Comparison of ENCODE assay signal across 25 mouse cellular contexts in genomic region chr3:101499906-101500305, GRCm38 (mm10).
A peak's percentile ranks its signal among the peaks of the same experiment; 100 is the strongest.
DNase-seq lines count a peak whose midpoint lies in the region; ATAC-seq and TF ChIP-seq lines count a peak whose summit lies in the region.
"Had no signal": no experiment of that assay in that cellular context is flagged by ENCODE, and none has a peak within 500 bp of the region (broad histone marks: within the 10 kb centered on the region; RNA-seq: fewer than 3 reads in every experiment).

No protein-coding gene starts in this region.

- H3K4me2 ChIP-seq in heart, embryonic 13.5 days = no peak overlapping the region
- no peak overlapping the region for H3K4me2 ChIP-seq in intestine, postnatal 0 days (replicated peaks; ENCODE audit: low read depth)
- no peak overlapping the region for H3K4me2 ChIP-seq in intestine, embryonic 15.5 days (replicated peaks)
- H3K4me2 ChIP-seq: embryonic facial prominence, embryonic 13.5 days; forebrain, embryonic 15.5 days; hindbrain, embryonic 14.5 days; limb, embryonic 15.5 days; liver, embryonic 13.5 days; lung, embryonic 14.5 days; midbrain, embryonic 15.5 days; neural tube, embryonic 15.5 days; stomach, embryonic 15.5 days had no signal

- no peak for TF ChIP-seq POLR2A in lung, adult 2 months (IDR thresholded peaks at IDR 0.05; ENCODE audit: borderline replicate concordance, extremely low read depth, low read depth, low read length)

- no peak for ATAC-seq in heart, embryonic 13.5 days (ENCODE audit: extremely low read depth, insufficient number of reproducible peaks, low FRiP score, low TSS enrichment)
- ATAC-seq in intestine, postnatal 0 days = 0 out of 2 replicates have a peak, but pooled peaks have one; percentile 2
- ATAC-seq in intestine, embryonic 15.5 days = no peak
- ATAC-seq: forebrain, embryonic 15.5 days; midbrain, embryonic 15.5 days had no signal

- H3K36me3 ChIP-seq in heart, embryonic 13.5 days = no peaks in the 10 kb centered on the region
- H3K36me3 ChIP-seq in intestine, postnatal 0 days (ENCODE audit: control insufficient read depth, insufficient read depth) = no peaks in the 10 kb centered on the region
- no peaks in the 10 kb centered on the region for H3K36me3 ChIP-seq in intestine, embryonic 15.5 days
- H3K36me3 ChIP-seq: embryonic facial prominence, embryonic 13.5 days; forebrain, embryonic 10.5 days; forebrain, embryonic 15.5 days; limb, embryonic 10.5 days; limb, embryonic 15.5 days; liver, embryonic 13.5 days; midbrain, embryonic 10.5 days; midbrain, embryonic 15.5 days; neural tube, embryonic 15.5 days; stomach, embryonic 15.5 days had no signal

- no peak for DNase-seq in heart, adult 9 months (ENCODE audit: low spot score in 2 of 2)
- peak; percentile 53 for DNase-seq in lung, postnatal 36 days
- no peak for DNase-seq in lung, adult 2 months
- DNase-seq: B cell, adult 2 months; cerebellum, adult 18-20 months; cerebellum, postnatal 10 days; gastrocnemius, postnatal 36 days; layer of hippocampus, adult 9-11 months; liver, embryonic 13.5 days; retina, postnatal 1 day; right cerebral cortex, postnatal 14 days had no signal

- H3K4me1 ChIP-seq in heart, embryonic 13.5 days = peaks cover 27% of the 10 kb centered on the region
- 0 out of 2 replicates have a peak, but pooled peaks cover 5% of the 10 kb centered on the region for H3K4me1 ChIP-seq in intestine, postnatal 0 days (replicated peaks; ENCODE audit: control insufficient read depth, insufficient read depth, low read length)
- peaks cover 15% of the 10 kb centered on the region for H3K4me1 ChIP-seq in intestine, embryonic 15.5 days (replicated peaks)
- peaks cover 4% of the 10 kb centered on the region for H3K4me1 ChIP-seq in lung, adult 2 months (ENCODE audit: control insufficient read depth, insufficient read depth, low read length)
- H3K4me1 ChIP-seq: forebrain, embryonic 15.5 days; liver, embryonic 13.5 days; neural tube, embryonic 15.5 days had no signal

- 60% methylated on average over 6 of the region's 6 CpGs for WGBS in heart, embryonic 13.5 days
- WGBS in intestine, postnatal 0 days = 52% methylated on average over 6 of the region's 6 CpGs
- WGBS in intestine, embryonic 15.5 days = 64% methylated on average over 6 of the region's 6 CpGs
- 45% methylated on average over 6 of the region's 6 CpGs for WGBS in lung, adult 2 months

- peak overlapping the region; percentile 66 for H3K27ac ChIP-seq in heart, embryonic 13.5 days (replicated peaks)
- no peak overlapping the region; the same call in 1 of the 2 replicates for H3K27ac ChIP-seq in intestine, postnatal 0 days (ENCODE audit: low read depth, low read length)
- H3K27ac ChIP-seq in intestine, embryonic 15.5 days = no peak overlapping the region
- H3K27ac ChIP-seq: embryonic facial prominence, embryonic 13.5 days; forebrain, embryonic 10.5 days; forebrain, embryonic 15.5 days; hindbrain, embryonic 14.5 days; limb, embryonic 10.5 days; limb, embryonic 15.5 days; liver, embryonic 13.5 days; midbrain, embryonic 10.5 days; midbrain, embryonic 15.5 days; neural tube, embryonic 15.5 days; stomach, embryonic 15.5 days had no signal

- no peak overlapping the region for H3K9ac ChIP-seq in heart, embryonic 13.5 days
- H3K9ac ChIP-seq in intestine, postnatal 0 days (ENCODE audit: low read depth, low read length) = no peak overlapping the region
- no peak overlapping the region for H3K9ac ChIP-seq in intestine, embryonic 15.5 days
- H3K9ac ChIP-seq: embryonic facial prominence, embryonic 13.5 days; forebrain, embryonic 15.5 days; hindbrain, embryonic 14.5 days; limb, embryonic 15.5 days; liver, embryonic 13.5 days; lung, embryonic 14.5 days; midbrain, embryonic 15.5 days; neural tube, embryonic 15.5 days; stomach, embryonic 15.5 days had no signal

- TF ChIP-seq CTCF in intestine, postnatal 0 days (IDR thresholded peaks at IDR 0.05; ENCODE audit: low read depth) = no peak
- no peak for TF ChIP-seq CTCF in lung, adult 2 months (IDR thresholded peaks at IDR 0.05; ENCODE audit: insufficient read depth, low read length)

- no peaks in the 10 kb centered on the region for H3K27me3 ChIP-seq in heart, embryonic 13.5 days (replicated peaks)
- no peaks in the 10 kb centered on the region for H3K27me3 ChIP-seq in intestine, postnatal 0 days (replicated peaks; ENCODE audit: control insufficient read depth, insufficient read depth, low read length)
- H3K27me3 ChIP-seq in intestine, embryonic 15.5 days (replicated peaks) = no peaks in the 10 kb centered on the region
- H3K27me3 ChIP-seq: embryonic facial prominence, embryonic 13.5 days; forebrain, embryonic 15.5 days; limb, embryonic 15.5 days; midbrain, embryonic 15.5 days; neural tube, embryonic 15.5 days; stomach, embryonic 15.5 days had no signal

- H3K4me3 ChIP-seq in heart, embryonic 13.5 days = no peak overlapping the region
- H3K4me3 ChIP-seq in intestine, postnatal 0 days (ENCODE audit: low read depth, low read length) = no peak overlapping the region
- no peak overlapping the region for H3K4me3 ChIP-seq in intestine, embryonic 15.5 days (replicated peaks)
- no peak overlapping the region for H3K4me3 ChIP-seq in lung, adult 2 months (replicated peaks; ENCODE audit: extremely low read depth, low read depth, low read length)
- H3K4me3 ChIP-seq: embryonic facial prominence, embryonic 13.5 days; forebrain, embryonic 10.5 days; forebrain, embryonic 15.5 days; limb, embryonic 10.5 days; limb, embryonic 15.5 days; liver, embryonic 13.5 days; midbrain, embryonic 10.5 days; midbrain, embryonic 15.5 days; neural tube, embryonic 15.5 days; stomach, embryonic 15.5 days had no signal

- no peaks in the 10 kb centered on the region for H3K9me3 ChIP-seq in heart, embryonic 13.5 days
- no peaks in the 10 kb centered on the region for H3K9me3 ChIP-seq in intestine, postnatal 0 days (ENCODE audit: control insufficient read depth)
- H3K9me3 ChIP-seq in intestine, embryonic 15.5 days = no peaks in the 10 kb centered on the region
- H3K9me3 ChIP-seq: embryonic facial prominence, embryonic 13.5 days; forebrain, embryonic 10.5 days; forebrain, embryonic 15.5 days; limb, embryonic 10.5 days; limb, embryonic 15.5 days; liver, embryonic 13.5 days; midbrain, embryonic 10.5 days; midbrain, embryonic 15.5 days; neural tube, embryonic 15.5 days; stomach, embryonic 15.5 days had no signal
